Mouse (Mus musculus) spleen, adult 2 months (tissue): ENCODE results near the gene Cdx2.

ENCODE experiments used
- CTCF ChIP-seq: fragments of 200-500 bp; IDR thresholded peaks from 2 replicates; pipeline ENCODE4 v1.5.1; 2011; ENCODE audit warnings: mild to moderate bottlenecking, inconsistent platforms; ENCODE audit not compliant: insufficient read depth, insufficient read length, insufficient replicate concordance; ENCODE audit errors: extremely low read depth
- POLR2A ChIP-seq: fragments of 200-500 bp; IDR thresholded peaks from 2 replicates; pipeline ENCODE4 v1.6.1; 2011; ENCODE audit warnings: low read depth, low read length, inconsistent platforms

GRCm38 (mm10) chr5:147260778-147261177, 46.3 kb downstream of the Cdx2 start:
- no peak for TF ChIP-seq POLR2A
- TF ChIP-seq CTCF, result no peak
